Mouse (Mus musculus): Measurements from ENCODE around the gene Slc2a8.

DNA sequence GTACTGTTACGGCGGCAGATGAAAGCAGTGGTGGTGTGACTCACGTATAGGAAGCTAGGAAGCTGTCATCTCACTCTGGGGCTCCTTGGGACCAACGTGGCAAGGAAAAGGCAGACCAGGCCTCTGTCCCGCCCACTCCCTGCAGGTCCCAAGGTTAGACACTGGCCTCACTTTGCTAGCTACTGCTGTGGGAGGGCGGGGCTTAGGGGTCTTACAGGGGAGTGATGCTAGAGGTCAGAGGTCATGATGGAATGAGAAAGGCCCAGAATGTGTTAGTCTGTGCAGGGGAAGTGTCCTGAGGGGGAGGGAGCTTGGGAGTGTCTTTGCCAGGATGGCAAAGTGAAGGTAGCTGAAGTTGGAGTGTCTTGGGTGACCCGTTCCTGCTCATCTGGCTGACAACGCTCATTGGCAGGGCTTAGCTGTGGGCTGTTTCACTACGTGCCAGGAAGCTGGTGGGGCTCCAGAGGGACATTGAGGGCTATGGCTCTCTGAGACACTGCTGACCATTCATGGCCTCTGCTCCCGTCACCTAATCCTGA, 57.5 kb downstream of the Slc2a8 start:
- TF ChIP-seq MEF2A (IDR thresholded peaks at IDR 0.05; ENCODE audit: extremely low read depth, insufficient replicate concordance, low read depth, low read length, poor library complexity, severe bottlenecking), result no peak
- TF ChIP-seq CTCF (IDR thresholded peaks at IDR 0.05 in 2 of 3, conservative IDR thresholded peaks at IDR 0.05 in 1 of 3; ENCODE audit: control insufficient read depth in 1 of 3, insufficient read depth in 1 of 3, low read depth in 2 of 3, low read length in 3 of 3, poor library complexity in 1 of 3, severe bottlenecking in 1 of 3), result no peak
